Mouse (Mus musculus): ENCODE measurements around the gene Uvrag. TPM values are rescaled to one million over a fixed set of nuclear protein-coding genes. Genes with fewer than 3 reads are reported as not detected.

Gene Uvrag
- total and polyA plus RNA-seq, 3 experiments = 15.0 to 19.5 TPM; not detected in 1

DNA sequence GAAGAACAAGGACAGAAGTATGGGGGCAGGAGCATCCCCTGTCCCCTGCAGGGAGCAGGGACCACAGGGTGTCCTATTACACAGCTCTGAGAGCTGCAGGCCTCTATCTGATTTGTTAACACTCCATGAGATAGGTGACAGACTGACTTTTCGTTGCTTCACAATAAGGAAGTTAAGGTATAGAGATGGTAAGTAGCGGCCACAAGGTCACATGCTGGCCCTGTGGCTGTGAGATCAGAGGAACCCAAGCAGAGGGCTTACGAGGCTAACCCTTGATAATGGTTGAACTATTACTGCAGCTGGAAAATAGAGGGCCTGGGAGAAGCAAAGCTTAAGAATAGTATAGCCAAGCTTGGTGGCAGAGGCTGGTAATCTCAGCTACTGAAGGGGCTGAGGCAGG is 300.2 kb downstream of the Uvrag start:
- no peak for TF ChIP-seq ZMIZ1 (IDR thresholded peaks at IDR 0.05; ENCODE audit: low read depth, low read length)
- peak; percentile 68; the same call in 1 of the 2 replicates for TF ChIP-seq USF1 (IDR thresholded peaks at IDR 0.05; ENCODE audit: low read depth, low read length)
- no peak overlapping the region for H3K27ac ChIP-seq (ENCODE audit: control insufficient read depth, low read depth, low read length)
- H3K4me3 ChIP-seq (ENCODE audit: control insufficient read depth in 1 of 2, insufficient read depth in 1 of 2, low read depth in 2 of 2, low read length in 2 of 2) = no peak overlapping the region
- H3K36me3 ChIP-seq (ENCODE audit: control insufficient read depth in 1 of 2, insufficient read depth in 2 of 2, low read length in 2 of 2) = no peaks in the 10 kb centered on the region
- H3K27me3 ChIP-seq (ENCODE audit: control insufficient read depth in 1 of 2, insufficient read depth in 2 of 2, low read length in 2 of 2) = no peaks in the 10 kb centered on the region
- H3K4me1 ChIP-seq (ENCODE audit: control insufficient read depth in 1 of 2, insufficient read depth in 2 of 2, low read length in 2 of 2) = peaks cover 0 to 3% of the 10 kb centered on the region in 2 experiments; a peak in 1 of 4 replicates
- DNase-seq (ENCODE audit: low read depth, low spot score) = peak; percentile 38
- no peaks in the 10 kb centered on the region for H3K79me2 ChIP-seq (ENCODE audit: control insufficient read depth, insufficient read depth, low read length, poor library complexity)
- H3K9me3 ChIP-seq (replicated peaks; ENCODE audit: insufficient read depth, low read length) = no peaks in the 10 kb centered on the region
- H3K9ac ChIP-seq (ENCODE audit: control insufficient read depth, low read depth, low read length, poor library complexity, severe bottlenecking) = no peak overlapping the region

DNA sequence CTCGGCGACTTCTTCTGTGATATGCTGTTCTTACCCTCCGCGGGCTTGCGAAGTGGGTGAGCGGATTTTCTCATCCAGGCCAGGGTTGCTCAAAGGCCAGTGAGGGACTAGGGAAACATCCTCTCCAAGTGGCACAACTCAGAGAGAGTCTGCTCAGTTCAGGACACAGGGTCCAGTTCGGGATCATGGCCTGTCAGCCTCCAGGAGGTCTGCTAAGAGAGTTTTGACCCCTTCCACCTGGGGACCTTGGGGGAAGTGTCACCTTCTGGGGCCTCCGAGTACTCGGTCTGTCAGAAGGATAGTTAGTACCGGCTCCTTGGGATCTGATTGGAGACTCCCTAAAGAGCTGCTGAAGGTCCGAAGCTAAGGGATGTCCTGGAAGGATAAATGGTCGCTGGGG is 301.6 kb downstream of the Uvrag start:
- H3K27ac ChIP-seq (ENCODE audit: control insufficient read depth, low read depth, low read length) = no peak overlapping the region
- no peaks in the 10 kb centered on the region for H3K27me3 ChIP-seq (ENCODE audit: control insufficient read depth in 1 of 2, insufficient read depth in 2 of 2, low read length in 2 of 2)
- TF ChIP-seq MYB (IDR thresholded peaks at IDR 0.05; ENCODE audit: low read depth, low read length) (no peak), ELF1 (IDR thresholded peaks at IDR 0.05; ENCODE audit: low read depth, low read length) (no peak), MYC (IDR thresholded peaks at IDR 0.05; ENCODE audit: low read depth, low read length) (no peak), ZNF384 (IDR thresholded peaks at IDR 0.05; ENCODE audit: low read depth, low read length) (no peak), USF2 (IDR thresholded peaks at IDR 0.05; ENCODE audit: borderline replicate concordance in 1 of 2, insufficient read depth in 1 of 2, low read depth in 1 of 2, low read length in 2 of 2) (no peak), JUND (IDR thresholded peaks at IDR 0.05; ENCODE audit: low read depth, low read length) (no peak), MEF2A (IDR thresholded peaks at IDR 0.05; ENCODE audit: extremely low read depth, insufficient replicate concordance, low read depth, low read length, poor library complexity, severe bottlenecking) (no peak), NRF1 (IDR thresholded peaks at IDR 0.05; ENCODE audit: insufficient read depth, low read depth, low read length, poor library complexity, severe bottlenecking) (no peak), TAL1 (IDR thresholded peaks at IDR 0.05; ENCODE audit: low read length) (no peak), SMC3 (IDR thresholded peaks at IDR 0.05; ENCODE audit: low read depth, low read length) (no peak), ZKSCAN1 (IDR thresholded peaks at IDR 0.05; ENCODE audit: low read depth, low read length) (no peak)
- no peak overlapping the region for H3K9ac ChIP-seq (ENCODE audit: control insufficient read depth, low read depth, low read length, poor library complexity, severe bottlenecking)
- no peaks in the 10 kb centered on the region for H3K36me3 ChIP-seq (ENCODE audit: control insufficient read depth in 1 of 2, insufficient read depth in 2 of 2, low read length in 2 of 2)
- no peak overlapping the region for H3K4me3 ChIP-seq (ENCODE audit: control insufficient read depth in 1 of 2, insufficient read depth in 1 of 2, low read depth in 2 of 2, low read length in 2 of 2)
- H3K9me3 ChIP-seq (replicated peaks; ENCODE audit: insufficient read depth, low read length) = no peaks in the 10 kb centered on the region
- DNase-seq (ENCODE audit: low read depth, low spot score) = no peak
- H3K79me2 ChIP-seq (ENCODE audit: control insufficient read depth, insufficient read depth, low read length, poor library complexity) = no peaks in the 10 kb centered on the region
- peaks cover 0 to 3% of the 10 kb centered on the region in 2 experiments; a peak in 1 of 4 replicates for H3K4me1 ChIP-seq (ENCODE audit: control insufficient read depth in 1 of 2, insufficient read depth in 2 of 2, low read length in 2 of 2)

DNA sequence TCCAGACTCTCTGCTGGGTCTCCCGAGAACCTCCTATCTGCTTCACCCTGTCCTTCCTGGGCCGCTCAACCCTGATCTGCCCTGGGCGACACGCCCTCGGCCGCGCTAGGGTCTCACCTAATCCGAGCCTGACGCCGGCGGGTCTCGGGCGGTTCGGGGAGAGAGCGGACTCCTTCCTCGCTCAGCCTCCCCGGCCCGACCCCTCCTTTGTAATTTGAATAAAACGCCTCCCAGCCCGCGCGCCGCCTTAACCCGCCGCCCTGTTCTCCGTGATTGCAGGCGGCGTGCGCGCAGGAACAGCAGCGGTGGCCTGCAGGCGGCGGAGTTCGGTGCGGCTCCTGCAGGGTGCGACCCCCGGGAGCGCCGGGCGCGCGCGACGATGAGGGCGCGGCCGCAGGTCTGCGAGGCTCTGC is 302.2 kb downstream of the Uvrag start:
- H3K79me2 ChIP-seq (ENCODE audit: control insufficient read depth, insufficient read depth, low read length, poor library complexity) = no peaks in the 10 kb centered on the region
- TF ChIP-seq E2F4 (IDR thresholded peaks at IDR 0.05; ENCODE audit: borderline replicate concordance, low read depth, low read length) = no peak
- TF ChIP-seq USF1 (IDR thresholded peaks at IDR 0.05; ENCODE audit: low read depth, low read length) = no peak
- TF ChIP-seq MAFK (IDR thresholded peaks at IDR 0.05; ENCODE audit: borderline replicate concordance, low read depth, low read length) = no peak
- TF ChIP-seq MYC (IDR thresholded peaks at IDR 0.05; ENCODE audit: low read depth, low read length) = no peak
- no peak for TF ChIP-seq CTCF (IDR thresholded peaks at IDR 0.05 in 2 of 3, conservative IDR thresholded peaks at IDR 0.05 in 1 of 3; ENCODE audit: control insufficient read depth in 1 of 3, insufficient read depth in 1 of 3, low read depth in 2 of 3, low read length in 3 of 3, poor library complexity in 1 of 3, severe bottlenecking in 1 of 3)
- H3K36me3 ChIP-seq (ENCODE audit: control insufficient read depth in 1 of 2, insufficient read depth in 2 of 2, low read length in 2 of 2) = no peaks in the 10 kb centered on the region
- H3K27ac ChIP-seq (ENCODE audit: control insufficient read depth, low read depth, low read length) = no peak overlapping the region
- peaks cover 0 to 3% of the 10 kb centered on the region in 2 experiments; a peak in 1 of 4 replicates for H3K4me1 ChIP-seq (ENCODE audit: control insufficient read depth in 1 of 2, insufficient read depth in 2 of 2, low read length in 2 of 2)
- H3K9me3 ChIP-seq (replicated peaks; ENCODE audit: insufficient read depth, low read length) = no peaks in the 10 kb centered on the region
- no peak overlapping the region for H3K9ac ChIP-seq (ENCODE audit: control insufficient read depth, low read depth, low read length, poor library complexity, severe bottlenecking)
- no peak for DNase-seq (ENCODE audit: low read depth, low spot score)
- H3K27me3 ChIP-seq (ENCODE audit: control insufficient read depth in 1 of 2, insufficient read depth in 2 of 2, low read length in 2 of 2) = no peaks in the 10 kb centered on the region
- no peak overlapping the region for H3K4me3 ChIP-seq (ENCODE audit: control insufficient read depth in 1 of 2, insufficient read depth in 1 of 2, low read depth in 2 of 2, low read length in 2 of 2)
